Comparison of ENCODE assay signal across 9 mouse cellular contexts in the genomic region with DNA sequence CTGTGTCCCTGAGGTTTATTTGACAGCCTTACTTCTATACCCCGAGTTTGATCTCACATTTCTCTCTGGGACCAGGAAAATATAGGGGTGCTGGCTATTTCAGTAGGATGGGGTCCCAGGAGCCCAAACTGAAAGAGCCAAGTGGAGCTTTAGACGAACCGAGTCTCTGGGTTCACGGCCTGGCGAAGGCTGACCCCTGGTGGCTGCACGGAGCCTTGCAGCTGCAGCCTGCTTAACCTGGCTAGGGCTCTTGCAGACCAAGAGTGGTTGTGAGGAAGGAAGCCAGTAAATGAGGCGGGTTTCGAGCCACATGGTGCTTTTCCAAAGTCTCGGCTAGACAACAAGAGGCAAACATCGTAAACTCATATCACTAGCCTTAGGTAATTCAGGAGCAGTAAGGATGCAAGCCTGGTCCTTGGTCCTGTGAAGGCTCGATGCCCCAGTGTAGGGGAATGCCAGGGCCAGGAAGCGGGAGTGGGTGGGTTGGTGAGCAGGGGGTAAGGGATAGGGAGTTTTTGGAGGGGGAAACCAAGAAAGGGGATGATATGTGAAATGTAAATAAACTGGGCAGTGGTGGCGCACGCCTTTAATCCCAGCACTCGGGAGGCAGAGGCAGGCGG. TPM values are rescaled to one million over a fixed set of nuclear protein-coding genes. Genes with fewer than 3 reads are reported as not detected.
DNase-seq lines count a peak whose midpoint lies in the region; TF ChIP-seq lines count a peak whose summit lies in the region.
"Had no signal": no experiment of that assay in that cellular context is flagged by ENCODE, and none has a peak within 500 bp of the region (broad histone marks: within the 10 kb centered on the region; RNA-seq: fewer than 3 reads in every experiment).

No protein-coding gene starts in this region.

- TF ChIP-seq POLR2A in ES-Bruce4 (IDR thresholded peaks at IDR 0.05; ENCODE audit: insufficient read depth, low read length), result no peak
- no peak for TF ChIP-seq POLR2A in brain, embryonic 14.5 days (IDR thresholded peaks at IDR 0.05; ENCODE audit: borderline replicate concordance, extremely low read depth, insufficient read depth, insufficient read length, poor library complexity, severe bottlenecking)
- TF ChIP-seq POLR2A in lung, adult 2 months (IDR thresholded peaks at IDR 0.05; ENCODE audit: borderline replicate concordance, extremely low read depth, low read depth, low read length), result no peak

- no peak overlapping the region for H3K27ac ChIP-seq in ES-Bruce4 (ENCODE audit: insufficient read depth, low read length)
- H3K27ac ChIP-seq: limb, embryonic 12.5 days had no signal

- WGBS in lung, adult 2 months, result 41% methylated on average over 16 of the region's 16 CpGs

- TF ChIP-seq EP300 in ES-Bruce4 (IDR thresholded peaks at IDR 0.05; ENCODE audit: insufficient read depth, low read depth, low read length), result peak; percentile 37; the same call in 1 of the 2 replicates

- H3K9ac ChIP-seq in ES-Bruce4 (ENCODE audit: low read depth, poor library complexity, severe bottlenecking), result no peak overlapping the region
- H3K9ac ChIP-seq: limb, embryonic 12.5 days had no signal

- H3K4me1 ChIP-seq in ES-Bruce4 (ENCODE audit: control insufficient read depth, insufficient read depth, low read length), result peaks cover 2% of the 10 kb centered on the region
- H3K4me1 ChIP-seq in lung, adult 2 months (ENCODE audit: control insufficient read depth, insufficient read depth, low read length), result no peaks in the 10 kb centered on the region
- H3K4me1 ChIP-seq: limb, embryonic 12.5 days had no signal

- H3K9me3 ChIP-seq in ES-Bruce4 (replicated peaks; ENCODE audit: control insufficient read depth, insufficient read depth, low read length, poor library complexity, severe bottlenecking), result peaks cover 3% of the 10 kb centered on the region; the same call in 1 of the 2 replicates
- H3K9me3 ChIP-seq: limb, embryonic 12.5 days had no signal

- intact Hi-C loops in heart, postnatal 14 days (cut with DNase I), result loop anchor here (1.0 to 5.0 kb wide), 3 partner anchors 67 to 346 kb away; no protein-coding TSS in a partner anchor

- no peak overlapping the region for H3K4me3 ChIP-seq in ES-Bruce4 (ENCODE audit: low read depth, low read length)
- no peak overlapping the region for H3K4me3 ChIP-seq in lung, adult 2 months (replicated peaks; ENCODE audit: extremely low read depth, low read depth, low read length)
- H3K4me3 ChIP-seq: limb, embryonic 12.5 days had no signal

- DNase-seq in brain, embryonic 14.5 days (ENCODE audit: low read depth), result peak; percentile 85
- peak; percentile 20 for DNase-seq in fibroblast of lung, adult 2 months (ENCODE audit: low read depth)
- peak; percentile 78 to 88 for DNase-seq in heart, postnatal 14 days
- DNase-seq in layer of hippocampus, adult 18-20 months (ENCODE audit: low spot score in 2 of 2), result peak; percentile 70 to 89
- peak; percentile 79 for DNase-seq in lung, adult 2 months
- DNase-seq in ovary, adult 18-20 months (ENCODE audit: low spot score), result peak; percentile 28
- DNase-seq in thymus, postnatal 0 days (ENCODE audit: low spot score), result peak; percentile 76

- no peaks in the 10 kb centered on the region for H3K27me3 ChIP-seq in ES-Bruce4 (ENCODE audit: control insufficient read depth, insufficient read depth, low read length, poor library complexity, severe bottlenecking)
- H3K27me3 ChIP-seq: limb, embryonic 12.5 days had no signal

- no peaks in the 10 kb centered on the region for H3K36me3 ChIP-seq in ES-Bruce4 (ENCODE audit: control insufficient read depth, insufficient read depth, low read length, poor library complexity, severe bottlenecking)
- H3K36me3 ChIP-seq: limb, embryonic 12.5 days had no signal

- peak; percentile 98 for TF ChIP-seq CTCF in ES-Bruce4 (IDR thresholded peaks at IDR 0.05; ENCODE audit: low read depth, low read length)
- TF ChIP-seq CTCF in brain, embryonic 14.5 days (IDR thresholded peaks at IDR 0.05; ENCODE audit: borderline replicate concordance, extremely low read depth, insufficient read depth, insufficient read length), result peak; percentile 100
- peak; percentile 97 for TF ChIP-seq CTCF in lung, adult 2 months (IDR thresholded peaks at IDR 0.05; ENCODE audit: insufficient read depth, low read length)

RNA-seq across cellular contexts. Expression of gene Msh6, which starts 25.8 kb away (rescaled TPM):
- 421 and 452 TPM in 2 replicates for polyA plus RNA-seq in ES-Bruce4 (2011; ENCODE audit: insufficient read depth, insufficient read length, low read depth, missing spikeins)
- polyA plus RNA-seq in brain, embryonic 14.5 days (2012; rRNA removed), result 14.0 and 19.8 TPM in 2 replicates
- 1 to 10 TPM; 8.7 to 9.9 TPM for total RNA-seq in heart, postnatal 14 days (2021)
- 10 to 100 TPM; 14.6 to 15.3 TPM for total RNA-seq in layer of hippocampus, adult 18-20 months (2021)
- polyA plus RNA-seq in lung, adult 2 months (2012; rRNA removed), result 2.0 and 3.2 TPM in 2 replicates
- polyA plus RNA-seq in thymus, postnatal 0 days (2015; fragmentation: Nextera tagmentation; extraction: Ambion mirVana), result 72.2 and 73.6 TPM in 2 replicates

RNA-seq across cellular contexts. Expression of gene Rpl36-ps4, which starts 28.3 kb away (rescaled TPM):
- not detected in 2 replicates for polyA plus RNA-seq in ES-Bruce4 (2011; ENCODE audit: insufficient read depth, insufficient read length, low read depth, missing spikeins)
- not detected in 2 replicates for polyA plus RNA-seq in brain, embryonic 14.5 days (2012; rRNA removed)
- total RNA-seq in heart, postnatal 14 days (2021), result not detected
- total RNA-seq in layer of hippocampus, adult 18-20 months (2021), result not detected
- polyA plus RNA-seq in lung, adult 2 months (2012; rRNA removed), result not detected in 2 replicates
- polyA plus RNA-seq in thymus, postnatal 0 days (2015; fragmentation: Nextera tagmentation; extraction: Ambion mirVana), result not detected in 2 replicates
- polyA plus RNA-seq: limb, embryonic 12.5 days had no signal

Comparison
In these comparisons a context has a peak if more than half of its experiments do, and no peak if none do; other contexts are left out.
1. DNase-seq: peak in every context shown above with its lines; median percentile 85 in brain, embryonic 14.5 days; 83 in heart, postnatal 14 days; 80 in layer of hippocampus, adult 18-20 months; 79 in lung, adult 2 months; 76 in thymus, postnatal 0 days; 28 in ovary, adult 18-20 months; 20 in fibroblast of lung, adult 2 months.